Mouse (Mus musculus) forebrain, embryonic 13.5 days (tissue): ENCODE measurements around the gene Wipi1. TPM values are rescaled to one million over a fixed set of nuclear protein-coding genes. Genes with fewer than 3 reads are reported as not detected.

Experiments
- ATAC-seq: fragments of 200-750 bp; cut with Nextera tagmentation; 2 replicates; pipeline ENCODE4 v1.8.0; 2017
- H3K27ac ChIP-seq: fragments of 300-500 bp; sonication (generic); 2 replicates; pipeline ENCODE4 v1.5.1; 2015; ENCODE audit warnings: inconsistent platforms, mild to moderate bottlenecking, moderate library complexity
- H3K27me3 ChIP-seq: fragments of 300-500 bp; sonication (generic); 2 replicates; pipeline ENCODE4 v1.6.1; 2015; ENCODE audit warnings: mild to moderate bottlenecking, inconsistent platforms
- H3K36me3 ChIP-seq: fragments of 300-500 bp; sonication (generic); 2 replicates; pipeline ENCODE4 v1.6.1; 2015; ENCODE audit warnings: mild to moderate bottlenecking, inconsistent platforms; ENCODE audit not compliant: poor library complexity, severe bottlenecking
- H3K4me1 ChIP-seq: fragments of 300-500 bp; sonication (generic); 2 replicates; pipeline ENCODE4 v1.6.1; 2015; ENCODE audit warnings: inconsistent platforms
- H3K4me2 ChIP-seq: fragments of 300-500 bp; sonication (generic); 2 replicates; pipeline ENCODE4 v1.6.1; 2015; ENCODE audit warnings: inconsistent platforms, mild to moderate bottlenecking, moderate library complexity
- H3K4me3 ChIP-seq: fragments of 300-500 bp; sonication (generic); 2 replicates; pipeline ENCODE4 v1.5.1; 2015; ENCODE audit warnings: mild to moderate bottlenecking, inconsistent platforms
- H3K9ac ChIP-seq: fragments of 300-500 bp; sonication (generic); 2 replicates; pipeline ENCODE4 v1.6.1; 2015; ENCODE audit warnings: mild to moderate bottlenecking, inconsistent platforms
- H3K9me3 ChIP-seq: fragments of 300-500 bp; sonication (generic); replicated peaks from 2 replicates; pipeline ENCODE4 v1.6.1; 2016; ENCODE audit warnings: inconsistent platforms
- WGBS: fragments of 180-500 bp; shearing (Covaris S2); methylation state at CpG from one replicate; pipeline ENCODE4 v1.1.7; 2015; 5-methylcytosine and 5-hydroxymethylcytosine counted together
- polyA plus RNA-seq: library from polyadenylated mRNA; unstranded; fragments of >200 nt; fragmentation: Nextera tagmentation; extraction: Ambion mirVana; gene quantifications from 2 replicates; pipeline ENCODE4 v1.2.1, GENCODE M21; 2015

Wipi1 gene
- polyA plus RNA-seq, 1 experiment from 2014 or later, result 8.8 TPM

DNA sequence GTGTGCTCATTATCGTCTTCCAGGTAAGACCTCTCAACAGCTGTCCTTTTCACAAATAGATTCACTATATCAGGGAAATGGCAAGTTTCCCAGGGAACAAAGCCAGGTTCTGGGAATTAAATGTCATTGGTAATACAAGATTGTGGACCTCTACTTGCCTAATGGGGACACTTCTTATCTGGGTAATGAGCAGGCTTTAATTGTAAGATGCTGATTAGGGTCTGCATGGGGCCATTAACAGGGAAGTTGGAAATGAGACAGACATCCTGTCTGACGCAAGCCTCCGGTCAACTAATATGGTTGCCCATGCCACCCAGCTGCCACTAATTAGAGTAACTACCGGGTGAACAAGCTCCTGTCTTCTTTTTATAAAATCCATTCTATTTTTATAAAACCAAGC lies 4.6 kb upstream of the Wipi1 start:
- no peaks in the 10 kb centered on the region for H3K36me3 ChIP-seq
- H3K9ac ChIP-seq, result no peak overlapping the region
- WGBS, result 42% methylated on average over 4 of the region's 4 CpGs
- H3K4me1 ChIP-seq, result peaks cover 16% of the 10 kb centered on the region
- no peak overlapping the region for H3K4me2 ChIP-seq
- H3K27me3 ChIP-seq, result 0 out of 2 replicates have a peak, but pooled peaks cover 4% of the 10 kb centered on the region
- H3K4me3 ChIP-seq, result no peak overlapping the region
- H3K9me3 ChIP-seq, result no peaks in the 10 kb centered on the region
- H3K27ac ChIP-seq, result no peak overlapping the region
- ATAC-seq, result no peak

DNA sequence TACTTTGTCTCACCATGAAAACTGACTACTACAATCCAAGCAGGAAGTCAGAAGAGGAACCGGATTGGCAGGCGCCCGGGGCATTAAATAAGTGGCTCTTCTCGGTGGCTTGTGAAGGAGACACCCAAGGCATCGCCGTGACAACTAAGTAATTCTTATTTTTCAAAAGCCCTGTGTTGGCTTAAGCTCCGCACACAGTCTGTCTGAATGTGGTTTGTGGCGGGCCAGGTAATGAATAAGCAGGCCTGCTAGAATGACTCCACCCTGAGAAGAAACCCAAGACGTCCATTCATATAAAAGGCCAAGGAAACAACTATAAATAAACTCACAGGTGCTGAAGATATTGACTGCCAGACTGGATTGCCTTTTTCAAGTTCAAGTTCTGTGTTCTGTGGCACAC lies 3.5 kb upstream of the Wipi1 start:
- H3K9ac ChIP-seq, result no peak overlapping the region
- no peak overlapping the region for H3K4me3 ChIP-seq
- no peaks in the 10 kb centered on the region for H3K36me3 ChIP-seq
- H3K27ac ChIP-seq, result no peak overlapping the region
- no peak overlapping the region for H3K4me2 ChIP-seq
- peaks cover 23% of the 10 kb centered on the region for H3K4me1 ChIP-seq
- WGBS, result 59% methylated on average over 9 of the region's 9 CpGs
- H3K9me3 ChIP-seq, result no peaks in the 10 kb centered on the region
- no peak for ATAC-seq
- H3K27me3 ChIP-seq, result 0 out of 2 replicates have a peak, but pooled peaks cover 4% of the 10 kb centered on the region

DNA sequence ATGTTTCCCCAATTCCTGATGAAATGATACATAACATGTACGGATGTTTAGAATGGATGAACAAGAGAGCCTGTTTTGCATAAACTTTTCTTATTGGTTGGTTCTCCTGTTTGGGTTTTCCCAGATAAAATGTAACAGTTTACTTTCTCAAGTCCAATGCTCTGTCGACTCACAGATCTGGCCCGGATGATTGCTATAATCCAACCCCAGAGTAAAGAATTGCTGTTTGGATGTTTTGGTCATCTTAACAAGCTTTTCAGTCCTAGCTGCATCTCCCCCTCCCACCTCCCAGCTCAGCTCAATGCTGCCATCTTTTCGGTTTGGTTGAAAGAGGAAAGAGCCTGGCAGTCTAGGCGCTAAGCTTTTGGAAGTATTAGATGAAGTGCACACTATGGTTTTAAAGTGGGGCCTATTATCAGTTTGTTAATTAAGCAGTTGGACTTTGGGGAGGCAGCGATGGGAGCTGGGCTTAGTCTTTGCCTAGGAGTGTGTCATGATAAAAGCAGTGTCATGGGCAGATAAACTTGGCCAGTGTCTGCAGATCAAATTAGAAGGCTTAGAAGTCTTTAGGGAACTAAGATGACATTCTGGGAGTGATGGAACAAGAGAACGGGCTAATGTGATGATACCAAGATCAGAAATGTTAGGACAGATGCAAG lies 1.2 kb upstream of the Wipi1 start:
- H3K4me3 ChIP-seq, result no peak overlapping the region
- ATAC-seq, result no peak
- 58% methylated on average over 7 of the region's 7 CpGs for WGBS

DNA sequence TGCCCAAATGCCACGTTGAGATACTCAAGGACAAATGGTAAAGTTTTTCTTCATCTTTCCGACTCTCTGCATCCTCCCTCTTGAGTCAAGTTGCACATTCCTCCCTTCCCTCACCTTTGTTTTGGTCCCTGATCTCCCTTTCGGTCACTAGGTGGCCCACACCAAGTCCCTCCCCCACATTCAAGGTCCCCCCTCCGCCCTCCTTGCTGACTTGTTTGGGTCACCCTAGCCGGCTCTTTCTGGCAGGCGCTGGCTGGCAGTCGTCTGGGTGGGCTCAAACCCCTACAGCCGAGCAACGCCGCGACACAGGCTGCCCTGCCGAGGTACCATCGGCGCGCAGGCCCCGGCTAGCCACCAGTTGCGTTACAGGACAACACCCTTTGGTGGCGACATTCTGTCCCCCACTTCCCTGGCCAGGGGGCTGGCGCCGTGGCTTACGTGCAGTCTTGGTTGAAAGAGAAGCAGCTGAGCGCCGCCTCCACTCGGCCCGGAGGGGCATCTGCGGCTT lies 918 bp downstream of the Wipi1 start:
- H3K9me3 ChIP-seq, result no peaks in the 10 kb centered on the region

More for the DNA sequence above, 1.2 kb upstream of the Wipi1 start:
- Histone ChIP-seq H3K36me3 (no peaks in the 10 kb centered on the region), H3K27ac (no peak overlapping the region), H3K9ac (no peak overlapping the region), H3K4me2 (no peak overlapping the region), H3K27me3 (0 out of 2 replicates have a peak, but pooled peaks cover 4% of the 10 kb centered on the region), H3K9me3 (no peaks in the 10 kb centered on the region), H3K4me1 (peaks cover 30% of the 10 kb centered on the region)

DNA sequence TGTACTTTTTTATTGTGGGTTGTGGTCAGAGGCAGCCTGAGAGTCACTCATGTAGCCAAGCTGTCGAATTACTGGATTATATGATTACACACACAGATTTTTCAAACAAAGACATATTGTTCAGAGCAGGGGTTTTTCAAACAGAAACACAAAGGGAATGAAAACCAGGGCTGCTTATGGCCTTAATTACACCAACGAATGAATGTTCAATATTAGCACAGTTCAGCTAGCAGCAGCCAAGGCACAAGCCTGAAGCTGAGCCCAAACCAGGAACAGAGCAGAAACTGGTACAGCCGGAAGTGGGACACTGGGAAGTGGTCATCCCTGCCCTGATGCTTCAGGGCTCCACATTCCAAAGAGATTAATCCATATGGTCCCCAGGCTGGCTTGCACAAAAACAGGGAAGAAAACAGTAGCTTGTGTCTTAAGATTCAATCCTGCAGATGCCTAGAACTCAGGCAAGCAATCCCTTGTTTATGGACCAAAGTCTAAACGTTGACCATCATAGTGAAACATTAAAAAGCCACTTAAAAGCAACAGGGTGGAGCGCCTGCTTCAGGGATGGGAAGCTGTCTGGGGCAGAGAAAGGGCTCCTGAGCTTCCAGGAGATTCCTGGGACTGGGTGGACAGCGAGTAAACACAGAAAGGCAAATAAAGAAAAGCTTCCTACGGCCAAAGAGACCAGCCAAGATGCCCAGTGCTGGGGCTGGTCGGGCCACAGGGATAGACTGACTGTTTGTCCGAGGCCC lies 1.5 kb downstream of the Wipi1 start:
- H3K9me3 ChIP-seq, result no peaks in the 10 kb centered on the region
- no peaks in the 10 kb centered on the region for H3K36me3 ChIP-seq
- 0 out of 2 replicates have a peak, but pooled peaks cover 4% of the 10 kb centered on the region for H3K27me3 ChIP-seq
- H3K4me3 ChIP-seq, result peak overlapping the region; percentile 67
- H3K27ac ChIP-seq, result no peak overlapping the region
- peak overlapping the region; percentile 73 for H3K9ac ChIP-seq
- H3K4me1 ChIP-seq, result peaks cover 21% of the 10 kb centered on the region
- 7% methylated on average over 9 of the region's 9 CpGs for WGBS
- ATAC-seq, result no peak
- peak overlapping the region; percentile 83 for H3K4me2 ChIP-seq

More for the DNA sequence above, 918 bp downstream of the Wipi1 start:
- Histone ChIP-seq H3K36me3 (no peaks in the 10 kb centered on the region), H3K4me2 (peak overlapping the region; percentile 83), H3K27me3 (0 out of 2 replicates have a peak, but pooled peaks cover 4% of the 10 kb centered on the region), H3K9ac (peak overlapping the region; percentile 73), H3K27ac (peak overlapping the region; percentile 63; the same call in 1 of the 2 replicates), H3K4me1 (peaks cover 21% of the 10 kb centered on the region), H3K4me3 (peak overlapping the region; percentile 67)
- ATAC-seq, result no peak
- WGBS, result 0% methylated on average over 26 of the region's 26 CpGs

DNA sequence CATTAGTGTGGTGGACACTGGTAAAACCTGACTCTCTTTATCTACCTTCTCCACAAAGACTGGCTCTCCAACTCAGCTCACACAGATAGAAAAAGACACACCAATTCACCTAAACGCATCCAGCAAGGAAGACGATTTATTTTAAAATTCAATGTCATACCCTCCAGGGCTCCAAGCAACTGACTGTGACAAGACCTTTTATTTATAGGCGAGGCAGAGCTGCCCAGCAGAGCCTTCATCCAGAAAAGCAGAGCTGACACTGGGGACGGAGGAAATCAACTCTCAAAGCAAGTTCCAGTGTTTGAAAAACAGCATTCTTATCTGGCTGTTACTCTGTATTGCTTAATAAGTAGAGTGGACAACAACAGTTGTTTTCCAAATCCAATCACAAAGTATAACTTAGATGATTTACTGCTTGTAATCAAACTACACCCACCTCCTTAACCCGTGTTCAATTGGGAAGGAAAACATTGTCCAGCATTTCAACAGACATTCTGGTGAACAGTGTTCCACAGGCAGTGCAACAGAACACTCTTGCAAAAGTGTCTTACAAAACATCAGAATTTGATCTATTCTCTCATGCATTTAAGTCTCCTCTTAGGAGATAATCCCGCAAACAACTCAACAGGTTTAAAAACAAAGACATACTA lies 2.7 kb downstream of the Wipi1 start:
- H3K4me1 ChIP-seq, result peaks cover 21% of the 10 kb centered on the region
- H3K27me3 ChIP-seq, result 0 out of 2 replicates have a peak, but pooled peaks cover 4% of the 10 kb centered on the region
- WGBS, result 84% methylated on average over 6 of the region's 6 CpGs
- H3K4me2 ChIP-seq, result no peak overlapping the region
- ATAC-seq, result no peak
- H3K27ac ChIP-seq, result no peak overlapping the region
- H3K4me3 ChIP-seq, result no peak overlapping the region
- no peaks in the 10 kb centered on the region for H3K36me3 ChIP-seq
- no peaks in the 10 kb centered on the region for H3K9me3 ChIP-seq
- no peak overlapping the region for H3K9ac ChIP-seq

DNA sequence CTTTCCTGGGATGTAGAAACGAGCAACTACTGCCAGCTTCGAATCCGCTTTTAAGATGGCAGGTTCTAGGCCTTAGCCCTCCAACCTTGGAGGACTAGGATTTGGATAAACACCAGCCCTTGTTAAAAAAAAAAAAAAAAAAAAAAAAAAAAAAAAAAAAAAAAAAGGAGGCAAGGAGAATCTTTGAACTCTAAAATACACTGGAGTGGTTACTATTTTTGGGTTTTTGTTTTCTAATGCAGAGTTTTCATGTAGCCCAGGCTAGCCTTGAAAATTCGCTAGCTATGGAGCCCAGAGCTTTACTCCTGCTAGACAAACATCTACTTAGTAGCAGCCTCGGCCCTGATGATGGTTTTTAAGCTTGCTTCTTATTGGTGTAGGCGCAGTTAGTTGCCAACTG lies 4.2 kb downstream of the Wipi1 start:
- Histone ChIP-seq H3K27me3 (no peaks in the 10 kb centered on the region), H3K9me3 (no peaks in the 10 kb centered on the region), H3K36me3 (no peaks in the 10 kb centered on the region), H3K4me3 (no peak overlapping the region), H3K9ac (no peak overlapping the region), H3K4me1 (peaks cover 21% of the 10 kb centered on the region), H3K4me2 (no peak overlapping the region), H3K27ac (no peak overlapping the region)
- WGBS, result 67% methylated on average over 6 of the region's 6 CpGs
- no peak for ATAC-seq

DNA sequence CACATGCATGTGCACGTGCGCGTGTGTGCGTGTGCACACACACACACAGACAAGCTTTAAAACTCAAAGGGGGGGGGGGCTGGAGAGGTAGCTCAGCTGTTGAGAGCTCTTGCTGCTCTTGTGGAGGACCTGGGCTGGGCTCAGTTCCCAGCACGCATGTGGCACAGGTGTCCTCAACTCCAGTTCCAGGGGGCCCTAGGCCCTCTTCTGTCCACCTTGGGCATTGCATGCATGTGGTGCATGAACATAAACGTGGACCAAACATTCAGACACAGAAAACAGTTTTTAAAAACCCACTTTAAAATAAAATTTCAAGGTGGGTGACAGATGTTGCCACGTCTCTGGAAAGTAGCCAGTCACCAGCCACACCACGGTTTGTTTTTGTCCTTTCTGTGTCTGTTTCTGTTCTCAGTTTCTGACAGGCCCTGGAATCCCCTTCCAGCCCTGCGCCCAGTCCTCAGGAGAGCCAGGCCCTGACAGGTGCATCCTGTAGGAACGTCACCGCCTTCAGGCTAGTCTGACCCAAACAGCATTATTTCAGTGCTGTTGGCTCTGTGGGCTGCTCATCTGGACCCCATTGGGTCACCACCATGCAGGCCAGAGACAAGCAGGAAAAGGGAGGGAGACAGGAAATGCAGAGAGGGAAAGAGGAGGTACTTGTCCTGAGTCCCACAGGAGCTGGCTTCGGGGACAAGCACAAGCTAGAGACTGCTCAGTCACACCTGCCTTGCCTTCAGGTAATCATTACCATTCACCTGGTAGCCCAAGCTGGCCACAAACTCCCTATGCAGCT lies 12.8 kb downstream of the Wipi1 start:
- H3K4me3 ChIP-seq, result no peak overlapping the region
- H3K27ac ChIP-seq, result no peak overlapping the region
- no peaks in the 10 kb centered on the region for H3K27me3 ChIP-seq
- no peaks in the 10 kb centered on the region for H3K4me1 ChIP-seq
- WGBS, result 86% methylated on average over 12 of the region's 12 CpGs
- no peak overlapping the region for H3K4me2 ChIP-seq
- no peaks in the 10 kb centered on the region for H3K36me3 ChIP-seq
- H3K9me3 ChIP-seq, result no peaks in the 10 kb centered on the region
- no peak overlapping the region for H3K9ac ChIP-seq
- no peak for ATAC-seq

DNA sequence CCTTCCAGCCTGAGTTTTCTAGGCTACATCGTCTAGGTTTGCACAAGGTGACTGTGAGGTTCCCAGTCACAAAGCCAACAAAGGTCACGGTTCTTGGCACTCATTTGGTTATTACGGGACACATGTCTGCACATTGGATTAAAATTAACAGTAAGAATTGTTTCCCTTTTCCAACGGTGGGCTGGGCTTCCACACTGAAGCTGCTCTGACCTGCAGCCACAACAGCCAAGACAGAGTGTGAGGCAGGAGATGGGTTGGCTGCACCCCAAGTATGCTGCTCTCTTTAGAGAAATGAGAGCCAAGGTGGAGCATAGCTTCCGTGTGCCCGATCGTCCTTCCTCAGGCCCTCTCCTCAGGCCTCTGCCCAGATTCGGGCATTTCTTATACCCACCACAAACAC lies 17.0 kb downstream of the Wipi1 start:
- no peak for ATAC-seq
- WGBS, result 92% methylated on average over 8 of the region's 8 CpGs
- no peak overlapping the region for H3K9ac ChIP-seq

DNA sequence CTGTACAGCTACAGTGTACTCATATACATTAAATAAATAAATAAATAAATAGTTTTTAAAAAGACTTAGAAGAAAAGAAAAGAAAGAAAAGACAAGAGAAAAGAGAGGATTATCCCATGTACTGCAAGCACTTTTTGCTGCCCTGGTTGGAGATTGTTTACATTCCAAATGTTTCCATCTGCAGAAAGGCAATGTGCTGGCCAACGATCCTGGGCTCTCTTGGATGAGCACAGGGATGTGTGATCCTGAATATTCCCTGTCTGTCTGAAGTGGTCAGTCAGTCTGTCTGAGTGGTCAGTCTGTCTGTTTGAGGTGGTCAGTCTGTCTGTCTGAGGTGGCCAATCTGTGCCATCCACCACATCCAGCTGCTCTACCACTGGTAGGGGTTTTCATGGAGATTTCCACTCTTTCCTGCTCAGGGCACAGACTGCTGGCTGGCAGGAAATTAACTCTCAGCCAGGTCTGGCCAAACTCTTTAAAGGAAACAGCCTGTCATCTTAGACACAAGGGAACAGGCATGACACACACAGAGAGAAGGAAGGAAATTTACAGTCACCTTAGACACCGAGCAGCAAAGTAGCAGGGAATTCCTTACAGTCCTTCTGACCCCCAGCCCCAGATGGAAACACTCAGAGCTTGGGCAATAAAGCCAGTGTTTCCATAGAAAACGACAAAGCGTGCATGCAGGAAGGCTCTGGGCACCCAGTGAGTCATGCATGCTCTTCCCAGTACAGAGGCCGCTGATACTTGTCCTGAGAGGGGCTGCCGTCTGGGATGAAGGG lies 18.4 kb downstream of the Wipi1 start:
- Histone ChIP-seq H3K36me3 (no peaks in the 10 kb centered on the region), H3K27me3 (no peaks in the 10 kb centered on the region), H3K9ac (no peak overlapping the region), H3K4me1 (no peaks in the 10 kb centered on the region), H3K27ac (no peak overlapping the region), H3K4me2 (no peak overlapping the region), H3K4me3 (no peak overlapping the region), H3K9me3 (no peaks in the 10 kb centered on the region)
- no peak for ATAC-seq
- 85% methylated on average over 6 of the region's 6 CpGs for WGBS

More for the DNA sequence above, 17.0 kb downstream of the Wipi1 start:
- H3K9me3 ChIP-seq, result no peaks in the 10 kb centered on the region
- H3K4me3 ChIP-seq, result no peak overlapping the region
- H3K27me3 ChIP-seq, result no peaks in the 10 kb centered on the region
- no peaks in the 10 kb centered on the region for H3K36me3 ChIP-seq
- no peaks in the 10 kb centered on the region for H3K4me1 ChIP-seq
- H3K4me2 ChIP-seq, result no peak overlapping the region
- H3K27ac ChIP-seq, result no peak overlapping the region

DNA sequence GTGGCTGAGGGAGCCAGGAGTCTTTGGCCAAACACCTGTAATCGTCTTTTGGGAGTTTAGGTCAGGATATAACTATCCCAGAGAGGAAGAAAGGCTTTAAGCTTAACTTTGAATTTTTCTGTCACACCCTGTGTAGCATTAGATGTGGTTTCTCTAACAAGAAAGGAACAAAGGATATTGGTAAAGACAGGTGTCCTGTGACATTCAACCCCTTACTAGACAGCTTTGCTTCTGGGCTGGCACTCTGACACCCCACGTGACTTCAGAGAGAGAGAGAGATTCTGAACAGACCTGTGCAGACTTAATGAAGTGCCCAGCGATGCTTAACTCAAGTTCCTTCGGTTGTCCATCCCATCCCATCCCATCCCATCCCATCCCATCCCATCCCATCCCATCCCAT lies 20.3 kb downstream of the Wipi1 start:
- Histone ChIP-seq H3K9ac (no peak overlapping the region), H3K4me3 (no peak overlapping the region), H3K4me1 (no peaks in the 10 kb centered on the region), H3K4me2 (no peak overlapping the region), H3K27me3 (no peaks in the 10 kb centered on the region), H3K36me3 (no peaks in the 10 kb centered on the region), H3K27ac (no peak overlapping the region), H3K9me3 (no peaks in the 10 kb centered on the region)
- ATAC-seq, result no peak
- 84% methylated on average over 4 of the region's 4 CpGs for WGBS
